Mouse (Mus musculus): Measurements from ENCODE around the gene Gm37240.

The Gm37240 gene

DNA sequence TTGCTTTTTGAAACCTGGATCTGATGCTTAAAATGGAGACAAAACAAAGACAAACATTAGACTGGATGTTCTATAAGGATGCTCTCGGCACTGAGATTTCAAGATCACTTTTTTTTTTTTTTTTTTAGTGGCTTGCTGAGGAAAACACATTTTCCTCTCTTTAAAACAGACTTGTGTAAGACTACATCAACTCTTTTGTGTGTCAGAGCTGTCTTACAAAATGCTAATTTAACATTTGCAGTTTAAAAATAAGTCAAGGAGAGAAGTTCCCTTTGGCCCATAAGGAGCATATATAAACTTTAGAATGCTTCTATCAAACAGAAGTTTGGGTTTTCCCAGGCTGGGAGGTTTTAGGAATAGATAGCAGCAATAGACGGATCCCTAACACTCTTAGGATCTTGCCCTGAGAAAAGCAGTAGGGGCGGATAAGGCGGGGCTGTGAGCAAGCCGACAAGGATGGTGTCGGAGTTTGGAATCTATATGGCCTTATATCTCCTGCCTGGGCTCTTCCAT, 739.2 kb downstream of the Gm37240 start:
- in situ Hi-C loops (cut with MboI, MseI), result no loop called here

DNA sequence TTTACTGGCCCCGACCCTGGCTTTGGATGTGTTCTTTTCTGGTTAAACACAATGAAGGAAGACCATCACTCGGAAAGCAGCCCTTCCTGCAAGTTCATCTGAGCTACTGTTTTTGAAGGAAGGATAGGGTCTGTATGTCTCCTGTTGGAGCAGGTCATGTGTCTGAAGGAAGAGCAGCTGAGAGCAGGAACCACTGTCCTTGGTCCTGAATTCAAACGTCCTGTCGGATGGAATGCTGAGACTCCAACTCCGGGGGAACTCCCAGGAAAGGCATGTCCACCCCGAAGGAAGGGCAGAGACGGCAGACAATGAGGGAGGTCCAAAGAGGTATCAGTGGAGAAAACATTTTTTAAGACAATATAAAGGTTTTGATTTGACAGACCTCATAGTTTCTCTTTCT, 741.8 kb downstream of the Gm37240 start:
- in situ Hi-C loops (cut with MboI, MseI), result no loop called here

DNA sequence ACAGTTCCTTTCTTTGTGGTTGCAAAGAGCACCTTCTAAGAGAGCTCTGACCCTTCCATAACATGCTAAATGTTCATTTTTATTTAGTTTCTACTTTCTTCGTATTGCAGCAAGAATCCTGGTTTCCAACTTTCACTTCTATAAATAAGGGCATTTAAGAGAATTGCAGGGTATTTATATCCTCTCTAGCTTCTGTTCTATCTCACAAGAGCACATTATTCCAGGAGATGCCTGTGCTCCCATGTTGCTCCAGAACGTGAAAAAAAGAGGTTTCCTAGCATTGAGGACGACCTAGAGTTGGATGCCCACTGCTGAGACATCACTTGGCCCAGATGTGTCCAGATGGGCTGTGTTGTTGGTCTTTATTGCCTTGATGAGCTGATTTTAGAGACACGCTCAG, 742.2 kb downstream of the Gm37240 start:
- in situ Hi-C loops (cut with MboI, MseI), result no loop called here

DNA sequence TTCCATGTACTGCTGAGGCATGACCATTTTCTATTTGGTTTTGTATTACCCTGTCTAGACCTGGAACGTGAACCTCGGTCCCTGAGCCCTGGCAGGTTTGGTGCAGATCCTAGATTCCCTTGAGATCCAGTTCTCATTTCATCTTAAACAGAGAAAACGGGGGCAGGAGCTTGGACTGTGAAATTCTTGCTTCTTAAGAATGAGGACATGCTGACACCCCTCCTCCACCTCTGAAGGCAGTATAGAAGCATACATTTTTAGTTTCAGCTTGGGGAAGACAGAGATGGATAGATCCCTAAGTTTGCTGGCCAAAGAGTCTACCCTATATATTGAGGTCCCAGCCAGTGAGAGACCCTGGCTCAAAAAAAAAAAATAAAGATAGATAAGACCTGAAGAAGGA, 742.9 kb downstream of the Gm37240 start:
- in situ Hi-C loops (cut with MboI, MseI), result no loop called here

DNA sequence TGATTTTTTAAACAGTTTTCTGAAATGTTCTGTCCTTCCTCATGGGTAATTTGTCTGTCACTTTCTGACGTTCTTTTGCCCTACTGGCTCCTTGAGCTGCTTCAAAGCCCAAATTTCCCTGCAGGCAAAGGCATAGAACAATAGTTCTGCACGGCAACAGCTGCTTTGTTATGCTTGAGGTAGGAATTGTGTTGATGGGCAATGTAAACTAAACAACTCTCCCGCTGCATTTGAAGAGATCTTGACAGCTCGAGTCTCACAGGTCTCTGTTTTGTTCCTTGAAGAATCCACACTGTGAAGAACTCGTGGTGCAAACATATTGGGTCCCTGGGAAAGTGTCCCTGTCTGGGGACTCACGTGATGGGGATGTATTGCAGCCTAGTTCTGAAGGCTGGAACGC, 746.8 kb downstream of the Gm37240 start:
- in situ Hi-C loops (cut with MboI, MseI), result no loop called here

DNA sequence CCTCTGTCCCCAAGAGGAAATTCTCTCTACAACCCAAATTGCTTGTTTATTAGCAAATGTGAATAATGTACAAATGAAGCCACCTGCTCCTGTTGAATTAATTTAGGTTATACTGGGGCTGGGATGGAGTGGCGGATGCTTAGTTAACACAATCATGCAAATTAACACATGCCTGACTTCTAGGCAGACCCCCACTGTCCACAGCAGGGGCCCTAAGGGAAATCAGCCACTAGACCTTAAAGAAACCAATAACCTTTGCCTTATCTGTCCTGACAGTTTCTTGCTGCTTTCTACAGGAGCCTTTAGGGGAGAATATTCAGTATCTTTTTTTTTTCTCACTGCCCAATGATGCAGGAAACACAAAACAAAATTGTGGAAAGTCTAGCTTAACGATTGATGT, 748.9 kb downstream of the Gm37240 start:
- in situ Hi-C loops (cut with MboI, MseI), result no loop called here

DNA sequence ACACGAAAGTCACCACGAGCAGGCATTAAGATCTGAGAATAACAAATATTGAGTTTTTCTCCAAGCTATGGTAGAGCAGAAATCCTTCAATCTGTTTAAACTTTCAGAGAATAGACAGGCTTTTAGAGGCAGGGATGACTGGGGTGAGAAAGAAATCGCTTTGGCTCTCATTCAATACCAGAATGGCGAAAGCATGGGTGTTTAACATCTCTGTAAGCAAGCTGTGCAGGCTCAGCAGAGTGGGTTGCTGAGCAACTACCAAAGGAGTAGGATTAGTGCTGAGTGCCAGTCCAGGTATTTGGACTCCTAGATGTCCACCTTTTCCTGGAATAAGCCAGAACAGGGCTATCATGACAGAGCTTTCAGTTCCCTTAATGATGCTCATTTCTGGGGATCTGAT, 753.8 kb downstream of the Gm37240 start:
- in situ Hi-C loops (cut with MboI, MseI), result no loop called here

DNA sequence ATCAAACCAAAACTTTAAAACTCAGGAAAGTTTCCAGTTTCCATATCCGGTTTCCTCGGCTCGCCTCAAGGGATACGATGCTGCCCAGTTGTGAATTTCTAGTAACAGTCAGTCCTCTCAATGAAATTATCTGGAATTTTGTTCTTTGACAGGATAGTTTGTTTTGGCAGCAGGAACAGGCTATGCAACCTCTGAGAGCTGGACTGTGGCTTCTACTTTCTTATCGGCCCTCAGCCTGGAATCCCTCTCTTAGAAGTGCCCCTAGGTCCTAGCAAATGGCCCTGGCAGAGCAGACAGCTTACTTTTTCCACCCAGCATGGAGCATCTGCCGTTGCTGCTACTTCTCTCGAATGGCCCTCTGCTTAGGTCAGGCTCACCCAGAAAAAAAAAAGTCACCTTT, 755.4 kb downstream of the Gm37240 start:
- in situ Hi-C loops (cut with MboI, MseI), result no loop called here

DNA sequence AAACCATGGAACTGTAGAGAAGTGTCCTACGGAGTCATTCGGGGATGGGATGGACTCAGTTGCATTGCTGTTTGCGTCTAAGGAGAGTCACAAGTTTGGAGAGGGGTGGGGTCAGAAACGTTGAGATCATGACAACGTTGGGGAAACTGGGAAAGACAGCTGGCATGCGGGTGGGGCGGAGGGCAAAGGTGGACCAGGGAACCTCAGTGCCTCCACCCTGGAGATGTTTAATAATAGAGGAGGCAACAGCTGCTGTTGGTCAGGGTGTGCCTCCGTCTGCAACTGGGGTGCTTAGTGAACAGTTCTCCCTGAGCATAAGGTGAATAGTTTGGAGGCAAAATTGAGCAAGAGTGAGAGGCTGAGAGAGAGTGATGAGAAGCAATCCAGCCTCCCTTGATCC, 758.8 kb downstream of the Gm37240 start:
- in situ Hi-C loops (cut with MboI, MseI), result no loop called here

DNA sequence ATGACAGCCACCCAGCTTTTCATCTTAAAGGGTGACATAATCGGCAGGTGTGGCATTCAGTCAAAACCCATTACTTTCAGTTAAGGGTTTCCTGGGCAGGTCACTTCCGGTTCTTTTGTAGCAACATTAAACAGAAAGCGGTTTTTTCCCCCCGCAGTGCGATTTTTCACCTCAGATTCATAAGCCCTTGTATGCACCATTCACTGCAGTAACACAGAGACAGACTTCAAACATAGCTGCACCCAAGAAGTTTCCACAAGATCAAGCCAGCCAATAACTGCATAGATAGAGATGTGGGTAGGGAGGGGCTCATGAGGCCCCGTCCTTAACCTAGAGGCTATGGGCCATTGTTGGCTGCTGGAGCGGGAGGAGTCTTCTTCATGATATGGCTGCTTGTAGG, 760.3 kb downstream of the Gm37240 start:
- in situ Hi-C loops (cut with MboI, MseI), result no loop called here

DNA sequence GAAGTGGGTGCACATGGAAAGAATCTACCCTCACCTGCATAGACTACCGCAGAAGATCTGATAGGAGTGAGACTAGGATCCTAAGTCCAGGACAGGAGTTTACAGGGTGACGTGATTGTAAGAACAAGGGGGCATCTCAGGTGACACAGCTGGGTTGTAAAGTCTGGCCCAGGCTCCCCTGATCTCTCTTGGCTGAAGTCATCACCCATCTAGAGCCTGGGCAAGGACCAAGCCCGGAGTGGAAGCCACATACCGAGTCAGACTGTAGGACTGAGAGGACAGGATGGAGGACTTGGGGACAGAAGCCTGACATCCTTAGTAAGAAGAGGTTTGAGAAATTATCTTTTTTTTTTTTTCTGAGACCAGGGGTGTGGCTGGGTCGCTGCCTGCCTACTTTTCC, 761.8 kb downstream of the Gm37240 start:
- in situ Hi-C loops (cut with MboI, MseI), result no loop called here

DNA sequence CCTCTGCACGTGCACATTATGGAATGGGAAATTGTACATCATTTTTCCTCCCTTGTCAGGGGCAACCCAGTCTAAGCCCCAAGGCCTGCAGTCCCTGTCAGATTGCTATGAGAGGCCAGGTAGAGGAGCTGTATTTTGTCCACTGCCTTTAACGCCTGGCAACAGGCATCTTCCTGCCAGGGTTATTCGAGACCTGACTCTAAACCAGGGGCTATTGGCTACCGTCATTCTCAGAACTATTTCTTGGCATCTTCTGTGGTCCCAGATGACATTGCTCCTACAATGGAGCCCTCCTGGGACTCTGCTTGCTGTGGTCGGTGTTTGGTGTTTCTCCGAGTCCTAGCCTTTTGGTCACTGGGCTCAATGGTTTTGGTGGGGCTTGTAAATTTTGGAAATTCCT, 762.4 kb downstream of the Gm37240 start:
- in situ Hi-C loops (cut with MboI, MseI), result no loop called here

DNA sequence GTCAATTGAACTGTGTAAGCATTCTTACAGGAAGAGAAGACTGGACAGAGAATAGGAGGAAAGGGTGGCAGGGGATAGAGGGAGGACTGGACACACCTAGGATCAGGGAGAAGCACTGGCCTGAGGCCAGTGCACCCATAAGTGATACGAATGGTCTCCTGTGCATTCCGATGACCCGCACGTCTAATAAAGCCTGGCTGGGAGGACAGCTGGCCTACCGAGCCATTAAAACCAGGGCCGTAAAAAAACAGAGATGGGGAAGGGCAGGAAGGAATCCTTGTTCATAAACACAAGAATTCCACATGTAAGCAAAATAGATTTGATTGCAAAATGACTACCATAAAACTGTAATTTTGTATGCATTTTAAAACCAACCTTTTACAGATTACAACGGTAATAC, 762.9 kb downstream of the Gm37240 start:
- in situ Hi-C loops (cut with MboI, MseI), result no loop called here

DNA sequence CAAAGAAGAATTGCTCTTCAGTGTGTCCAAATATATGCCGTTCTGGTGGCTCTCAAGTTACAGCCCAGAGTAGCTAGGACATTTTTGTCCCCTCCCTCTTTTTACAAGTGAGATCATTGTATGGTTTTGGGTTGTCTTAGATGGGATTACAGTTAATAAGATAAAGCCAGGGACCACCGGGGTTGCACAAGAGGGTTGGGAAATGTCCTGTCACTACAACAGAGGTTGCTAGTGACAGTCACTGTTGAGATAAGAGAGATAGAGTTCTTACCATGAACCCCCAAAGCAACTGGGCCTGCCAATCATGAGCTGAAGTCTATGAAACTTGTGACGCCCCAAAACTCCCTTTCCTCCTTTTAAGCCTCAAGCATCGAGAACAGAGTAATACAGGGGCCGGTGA, 769.6 kb downstream of the Gm37240 start:
- in situ Hi-C loops (cut with MboI, MseI), result no loop called here

DNA sequence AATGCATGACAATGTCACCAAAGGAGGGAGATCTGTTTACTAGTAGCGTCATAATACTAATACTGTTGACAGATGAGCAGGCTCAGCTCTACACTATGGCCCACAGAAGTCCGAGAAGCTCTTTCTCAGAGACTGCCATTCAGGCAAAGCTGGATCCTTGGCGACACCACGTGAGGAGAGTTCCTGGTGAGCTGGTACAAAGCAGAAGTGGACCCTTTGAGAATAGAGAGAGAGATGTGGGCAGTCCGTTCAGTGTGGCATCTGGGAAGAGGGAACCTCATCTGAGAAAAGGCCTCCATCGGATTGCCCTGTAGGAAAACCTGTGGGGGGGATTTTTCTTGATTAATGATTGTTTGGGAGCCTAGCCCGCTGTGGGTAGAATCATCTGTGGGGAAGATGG, 770.3 kb downstream of the Gm37240 start:
- in situ Hi-C loops (cut with MboI, MseI), result no loop called here

DNA sequence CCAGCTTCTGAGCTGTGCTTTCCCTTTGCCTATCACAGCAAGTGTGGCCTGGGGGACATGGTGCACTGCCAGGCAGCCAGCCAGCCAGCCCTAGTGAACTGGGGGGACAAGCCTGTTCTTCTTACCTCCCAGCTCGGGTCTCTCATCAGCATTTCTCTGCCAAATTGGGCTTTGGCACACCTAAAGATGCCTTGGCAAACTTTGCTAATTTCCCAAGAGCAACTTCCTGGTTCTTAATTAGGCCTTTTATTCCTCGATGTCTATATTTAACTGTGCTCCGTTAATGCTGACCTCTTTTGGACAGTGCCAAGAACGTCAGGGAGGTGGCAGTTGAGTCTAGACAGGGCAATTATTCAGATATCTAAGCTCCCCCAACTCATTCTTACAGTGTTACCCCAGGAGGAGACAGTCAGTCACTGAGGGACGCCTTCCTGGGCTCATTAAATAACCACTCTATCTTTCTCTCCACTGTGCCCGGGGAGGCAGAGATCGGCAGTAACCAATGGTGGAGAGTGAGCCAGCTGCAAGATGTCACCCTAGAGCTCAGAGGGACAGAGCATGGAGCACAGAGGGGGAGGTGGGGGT, 771.3 kb downstream of the Gm37240 start:
- in situ Hi-C loops (cut with MboI, MseI), result no loop called here

DNA sequence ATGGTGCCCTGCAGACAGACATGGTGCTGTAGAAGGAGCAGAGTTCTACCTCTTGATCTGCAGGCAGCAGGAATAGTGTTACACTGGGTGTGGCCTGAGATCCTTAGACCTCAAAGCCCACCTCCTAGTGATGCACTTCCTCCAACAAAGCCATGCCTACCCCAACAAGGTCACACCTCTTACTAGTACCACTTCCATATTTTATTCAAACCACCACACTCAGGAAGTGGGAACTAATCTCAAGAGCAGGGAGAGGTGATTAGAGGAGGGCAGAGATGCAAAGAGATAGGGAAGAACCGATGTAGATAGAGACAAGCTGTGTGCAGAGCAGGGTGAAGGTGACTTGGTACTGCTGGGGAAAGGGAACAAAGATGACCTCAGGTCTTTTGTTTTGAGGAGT, 773.8 kb downstream of the Gm37240 start:
- in situ Hi-C loops (cut with MboI, MseI), result no loop called here

DNA sequence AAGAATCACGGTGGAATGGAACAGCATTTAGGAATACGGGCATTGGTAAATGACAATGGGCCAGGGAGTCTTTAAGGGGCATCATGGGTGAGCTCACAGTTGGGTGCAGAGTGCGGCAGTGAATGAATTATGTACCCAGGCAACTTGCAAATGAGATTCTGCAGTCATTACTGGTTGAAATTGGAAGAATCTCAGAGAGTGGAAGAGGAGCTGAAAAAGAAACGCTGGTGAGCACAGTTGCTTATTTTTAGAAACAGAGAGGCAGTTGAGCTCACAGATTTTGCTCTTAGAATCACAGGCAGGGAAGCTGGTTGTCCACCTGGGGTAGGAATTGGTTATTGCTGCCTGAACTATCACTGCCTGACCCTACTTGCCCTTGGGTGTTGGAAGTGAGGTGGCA, 776.6 kb downstream of the Gm37240 start:
- in situ Hi-C loops (cut with MboI, MseI), result no loop called here

DNA sequence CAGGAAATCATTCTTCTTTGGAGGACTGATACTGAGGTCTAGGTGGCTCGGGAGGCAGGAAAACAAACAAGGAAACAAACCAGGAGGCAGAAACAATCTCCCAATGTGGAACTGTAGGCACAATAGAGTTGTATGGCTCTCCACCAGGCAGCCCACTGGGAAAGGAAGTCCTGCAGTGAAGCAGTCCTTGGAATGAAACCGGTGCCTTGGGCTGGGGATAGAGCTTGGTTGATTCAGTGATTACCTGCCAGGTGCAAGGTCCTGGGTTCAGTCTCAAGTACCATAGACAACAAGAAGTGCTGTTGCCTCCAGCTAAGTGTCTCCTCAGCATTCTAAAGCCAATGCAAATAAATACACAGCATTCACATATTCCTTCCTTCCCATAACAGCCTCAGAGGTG, 778.1 kb downstream of the Gm37240 start:
- in situ Hi-C loops (cut with MboI, MseI), result no loop called here

DNA sequence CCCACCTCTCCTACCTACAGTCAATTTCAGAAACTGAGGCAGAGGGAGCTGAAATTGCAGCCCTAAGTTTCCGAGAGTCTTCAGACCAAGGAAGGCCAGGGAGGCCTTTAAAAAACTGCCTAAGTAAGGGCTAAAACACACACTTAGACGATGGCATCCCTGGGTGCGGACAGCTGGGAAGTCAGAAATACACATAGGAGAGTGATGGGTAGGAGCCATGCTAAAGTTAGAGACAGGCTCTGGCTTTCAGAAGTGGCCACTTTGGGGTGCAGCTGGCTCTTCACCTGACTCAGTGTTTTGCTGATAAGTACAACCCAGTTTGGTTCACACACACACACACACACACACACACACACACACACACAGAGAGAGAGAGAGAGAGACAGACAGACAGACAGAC, 778.9 kb downstream of the Gm37240 start:
- in situ Hi-C loops (cut with MboI, MseI), result no loop called here

DNA sequence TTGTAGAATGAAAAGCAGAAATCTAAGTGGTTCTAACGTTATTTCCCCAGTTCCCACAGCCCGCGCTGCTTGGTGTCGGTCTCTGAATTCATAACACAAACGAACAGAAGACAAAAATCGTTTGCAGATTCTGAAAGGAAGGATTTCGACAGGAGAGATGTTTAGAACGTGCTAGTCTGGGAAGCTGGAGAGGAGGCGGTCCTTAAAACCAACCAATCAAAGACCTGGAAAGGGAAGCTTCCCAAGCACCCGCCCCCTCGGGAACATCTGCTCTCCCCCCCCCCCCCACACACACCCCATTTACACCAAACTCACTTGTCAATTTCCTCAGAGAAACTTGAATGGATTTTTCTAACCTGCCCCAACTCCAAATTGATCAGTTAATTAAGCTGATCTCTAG, 780.4 kb downstream of the Gm37240 start:
- in situ Hi-C loops (cut with MboI, MseI), result no loop called here

DNA sequence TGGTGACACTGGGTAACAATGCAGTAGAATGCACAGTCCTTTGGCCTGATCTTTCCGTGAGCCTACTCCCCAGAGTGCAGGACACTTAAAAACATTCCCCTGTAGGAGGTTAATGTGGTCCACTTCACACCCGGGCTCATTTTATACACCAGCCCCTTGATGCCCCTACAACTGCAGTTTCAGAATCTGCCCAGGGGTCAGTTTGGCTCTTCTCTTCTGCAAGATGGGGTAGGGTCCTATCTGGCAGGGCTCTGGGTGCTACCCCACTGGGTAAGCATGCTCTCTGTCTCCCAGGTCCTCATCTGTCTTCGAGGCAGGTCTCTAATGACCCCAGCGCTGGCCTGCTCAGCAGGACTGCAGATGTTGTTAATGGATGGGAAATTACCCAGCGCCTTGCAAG, 783.0 kb downstream of the Gm37240 start:
- in situ Hi-C loops (cut with MboI, MseI), result no loop called here

DNA sequence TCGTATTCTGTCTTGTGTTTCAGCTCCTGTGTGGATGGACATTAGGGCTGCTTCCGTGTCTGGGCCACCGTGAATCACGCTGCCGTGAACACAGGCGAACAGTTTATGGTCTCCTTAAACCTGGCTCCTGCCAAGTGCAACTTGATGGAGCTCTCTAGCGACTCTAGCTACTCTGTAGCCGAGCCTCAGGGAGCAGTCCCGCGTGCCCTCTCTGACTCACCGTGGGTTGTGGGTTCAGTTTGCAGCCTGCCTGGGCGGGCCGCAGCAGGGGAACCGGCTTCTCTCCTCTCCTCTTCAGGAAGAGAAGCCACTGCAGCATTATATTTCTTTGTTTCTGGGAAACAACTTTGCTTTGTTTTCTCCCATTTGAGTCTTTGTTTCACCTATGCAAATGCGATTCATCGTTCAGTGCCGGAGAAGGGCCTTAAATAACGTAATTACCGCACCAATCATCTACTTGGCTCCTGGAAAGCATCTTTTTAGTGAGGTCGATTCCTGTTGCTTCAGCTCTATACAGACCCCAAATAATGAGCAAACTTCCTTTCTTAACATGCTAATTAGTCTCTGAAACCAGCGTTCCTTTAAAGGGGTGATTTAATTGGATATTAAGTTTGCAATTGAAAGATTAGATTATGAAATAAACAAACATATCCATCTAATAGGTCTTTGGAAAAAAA, 806.3 kb downstream of the Gm37240 start:
- in situ Hi-C loops (cut with MboI, MseI), result no loop called here

DNA sequence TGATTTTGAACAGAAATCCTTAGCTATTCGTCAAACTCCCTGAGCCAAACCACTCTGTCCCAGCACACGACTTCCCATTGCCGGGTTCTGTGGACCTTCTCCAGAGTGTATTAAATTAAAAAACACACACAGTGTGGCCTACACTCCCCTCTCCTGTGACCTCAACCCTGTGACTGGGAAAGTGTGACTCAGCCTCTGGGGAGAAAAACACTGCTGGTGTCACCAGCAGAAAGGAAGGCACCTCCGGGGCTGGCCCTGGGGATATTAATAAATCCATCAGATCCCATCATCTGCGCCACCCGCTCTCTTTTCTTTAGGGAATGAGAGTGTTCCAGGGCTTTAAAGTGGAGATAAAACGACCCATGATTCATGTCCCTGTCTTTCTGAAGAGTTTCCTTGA, 823.2 kb downstream of the Gm37240 start:
- in situ Hi-C loops (cut with MboI, MseI), result no loop called here
